Mouse (Mus musculus): ENCODE measurements around the gene Nrarp.

Gene Nrarp

GRCm38 (mm10) chr2:25228995-25229530, 48.5 kb downstream of the Nrarp start:
- no peak for DNase-seq (ENCODE audit: inconsistent ontology term)

DNA sequence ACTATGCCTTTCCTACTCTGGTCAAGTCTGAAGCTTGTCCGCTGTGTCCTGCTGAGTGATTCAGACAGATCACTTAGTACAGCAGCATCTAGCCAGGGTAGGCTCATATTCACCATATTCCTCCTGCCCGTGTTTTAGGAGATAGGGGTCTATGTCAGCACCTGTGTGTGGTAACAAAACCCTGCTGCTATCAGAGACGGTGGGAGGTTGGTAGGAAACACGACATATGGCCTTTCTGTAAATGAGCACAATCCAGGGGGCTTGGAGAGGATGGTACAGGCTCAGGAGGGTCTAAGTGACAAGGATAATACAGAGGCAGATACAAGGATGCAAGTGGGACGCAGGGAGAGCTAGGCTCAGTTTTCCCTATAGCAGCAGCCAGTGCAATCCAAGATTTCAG, 49.0 kb downstream of the Nrarp start:
- no peak for DNase-seq (ENCODE audit: inconsistent ontology term)

DNA sequence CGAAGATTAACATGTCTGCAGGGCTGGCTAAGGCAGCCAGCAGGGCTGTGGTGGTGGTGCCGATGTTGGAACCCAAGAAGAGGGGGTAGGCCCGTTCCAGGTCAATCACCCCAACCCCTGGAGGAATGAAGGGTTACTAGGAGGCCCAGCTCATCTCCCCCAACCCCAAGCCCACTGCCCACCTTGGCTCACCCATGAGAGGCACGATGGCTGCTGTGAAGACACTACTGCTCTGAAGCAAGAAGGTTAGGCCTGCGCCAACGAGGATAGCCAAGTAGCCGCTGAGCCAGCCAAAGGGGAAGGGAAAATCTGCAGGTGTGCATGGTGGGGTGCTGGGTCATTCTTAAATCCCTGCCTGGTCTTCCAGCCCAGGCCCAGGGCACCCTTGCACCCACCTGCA, 50.0 kb downstream of the Nrarp start:
- no peak for DNase-seq (ENCODE audit: inconsistent ontology term)

DNA sequence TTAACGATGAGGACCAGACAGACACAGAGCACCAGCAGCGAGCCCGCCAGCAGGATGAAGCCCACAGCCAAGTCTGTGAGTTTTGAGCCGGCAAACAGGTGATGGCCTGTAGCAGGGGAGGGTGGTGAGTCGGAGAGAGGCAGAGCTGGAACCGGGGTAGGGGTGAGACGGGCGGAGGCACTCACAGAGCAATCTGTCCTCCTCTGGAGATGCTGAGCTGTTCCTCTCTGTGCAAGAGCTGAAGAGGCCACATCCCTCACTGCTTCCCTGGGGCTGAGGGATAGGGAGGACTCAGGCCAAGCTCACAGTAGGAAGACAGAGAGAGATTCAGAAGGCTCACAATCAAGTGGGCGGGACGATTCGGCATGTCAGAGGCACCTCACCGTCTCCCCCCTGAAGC, 50.5 kb downstream of the Nrarp start:
- no peak for DNase-seq (ENCODE audit: inconsistent ontology term)
